Mouse (Mus musculus) heart, embryonic 11.5 days (tissue): ENCODE measurements around the gene Gm21954. TPM values are rescaled to one million over a fixed set of nuclear protein-coding genes. Genes with fewer than 3 reads are reported as not detected.
A peak's percentile ranks its signal among the peaks of the same experiment; 100 is the strongest.

Source experiments
- ATAC-seq: fragments of 200-750 bp; cut with Nextera tagmentation; replicated peaks from 2 replicates; pipeline ENCODE4 v1.8.0; 2017; ENCODE audit warnings: moderate library complexity; ENCODE audit not compliant: insufficient number of reproducible peaks, low FRiP score, low TSS enrichment
- H3K27ac ChIP-seq: fragments of 300-500 bp; sonication (generic); 2 replicates; pipeline ENCODE4 v1.5.1; 2014; ENCODE audit warnings: mild to moderate bottlenecking, low read depth, low read length
- H3K27me3 ChIP-seq: fragments of 300-500 bp; sonication (generic); 2 replicates; pipeline ENCODE4 v1.6.1; 2014; ENCODE audit warnings: mild to moderate bottlenecking, low read length, mixed read lengths; ENCODE audit not compliant: control insufficient read depth, insufficient read depth
- H3K36me3 ChIP-seq: fragments of 300-500 bp; sonication (generic); 2 replicates; pipeline ENCODE4 v1.6.1; 2014; ENCODE audit warnings: mild to moderate bottlenecking, low read length, moderate library complexity, mixed read lengths; ENCODE audit not compliant: control insufficient read depth, insufficient read depth
- H3K4me1 ChIP-seq: fragments of 300-500 bp; sonication (generic); 2 replicates; pipeline ENCODE4 v1.6.1; 2014; ENCODE audit warnings: low read length; ENCODE audit not compliant: control insufficient read depth, insufficient read depth
- H3K4me2 ChIP-seq: fragments of 300-500 bp; sonication (generic); 2 replicates; pipeline ENCODE4 v1.6.1; 2014; ENCODE audit warnings: mild to moderate bottlenecking, moderate library complexity
- H3K4me3 ChIP-seq: fragments of 300-500 bp; sonication (generic); 2 replicates; pipeline ENCODE4 v1.5.1; 2014; ENCODE audit warnings: low read depth, low read length
- H3K9ac ChIP-seq: fragments of 300-500 bp; sonication (generic); 2 replicates; pipeline ENCODE4 v1.6.1; 2014; ENCODE audit warnings: mild to moderate bottlenecking, low read depth, low read length, moderate library complexity
- H3K9me3 ChIP-seq: fragments of 300-500 bp; sonication (generic); replicated peaks from 2 replicates; pipeline ENCODE4 v1.6.1; 2016; ENCODE audit warnings: low read length; ENCODE audit not compliant: control insufficient read depth
- WGBS: fragments of 180-500 bp; shearing (Covaris S2); extraction: QIAGEN DNeasy Blood & Tissue Kit; methylation state at CpG from one replicate; pipeline ENCODE4 v1.1.7; 2014; ENCODE audit not compliant: insufficient replicate concordance; 5-methylcytosine and 5-hydroxymethylcytosine counted together
- polyA plus RNA-seq: library from polyadenylated mRNA; unstranded; fragments of >200 nt; fragmentation: Nextera tagmentation; extraction: Ambion mirVana; gene quantifications from 2 replicates; pipeline ENCODE4 v1.2.1, GENCODE M21; 2014

Gm21954 gene
- polyA plus RNA-seq, result not detected in 2 replicates

GRCm38 (mm10) chr3:55472110-55472509 is at the start of gene Gm21954:
Gm21954 (minus strand) TSS chr3:55472210.
- no peaks in the 10 kb centered on the region for H3K4me1 ChIP-seq
- H3K27me3 ChIP-seq, result no peaks in the 10 kb centered on the region
- H3K27ac ChIP-seq, result no peak within 1 kb of the TSS
- ATAC-seq, result no peak
- no peak within 1 kb of the TSS for H3K4me2 ChIP-seq
- no peaks in the 10 kb centered on the region for H3K36me3 ChIP-seq
- no peaks in the 10 kb centered on the region for H3K9me3 ChIP-seq
- no peak within 1 kb of the TSS for H3K9ac ChIP-seq
- H3K4me3 ChIP-seq, result no peak within 1 kb of the TSS
- 78% methylated on average over 2 of the region's 2 CpGs for WGBS

GRCm38 (mm10) chr3:55521776-55522175 is 49.8 kb upstream of the Gm21954 start:
- H3K36me3 ChIP-seq, result no peaks in the 10 kb centered on the region
- H3K4me2 ChIP-seq, result no peak overlapping the region
- H3K27me3 ChIP-seq, result no peaks in the 10 kb centered on the region
- WGBS, result 79% methylated on average over 8 of the region's 8 CpGs
- ATAC-seq, result no peak
- H3K4me1 ChIP-seq, result no peaks in the 10 kb centered on the region
- H3K9me3 ChIP-seq, result no peaks in the 10 kb centered on the region
- H3K9ac ChIP-seq, result no peak overlapping the region
- H3K4me3 ChIP-seq, result no peak overlapping the region
- no peak overlapping the region for H3K27ac ChIP-seq

GRCm38 (mm10) chr3:55520240-55521180 is 48.5 kb upstream of the Gm21954 start:
- no peak for ATAC-seq

GRCm38 (mm10) chr3:55517454-55518014 is 45.5 kb upstream of the Gm21954 start:
- Histone ChIP-seq H3K4me2 (0 out of 2 replicates have a peak overlapping the region, but pooled peaks have one; percentile 7), H3K27me3 (no peaks in the 10 kb centered on the region), H3K36me3 (no peaks in the 10 kb centered on the region), H3K4me3 (no peak overlapping the region), H3K27ac (no peak overlapping the region), H3K4me1 (no peaks in the 10 kb centered on the region), H3K9me3 (no peaks in the 10 kb centered on the region), H3K9ac (no peak overlapping the region)
- 58% methylated on average over 17 of the region's 17 CpGs for WGBS
- no peak for ATAC-seq

More at GRCm38 (mm10) chr3:55520240-55521180, 48.5 kb upstream of the Gm21954 start:
- no peak overlapping the region for H3K4me3 ChIP-seq
- H3K36me3 ChIP-seq, result no peaks in the 10 kb centered on the region
- no peaks in the 10 kb centered on the region for H3K4me1 ChIP-seq
- H3K9me3 ChIP-seq, result no peaks in the 10 kb centered on the region
- WGBS, result 28% methylated on average over 12 of the region's 12 CpGs
- H3K27ac ChIP-seq, result no peak overlapping the region
- no peak overlapping the region for H3K4me2 ChIP-seq
- H3K27me3 ChIP-seq, result no peaks in the 10 kb centered on the region
- H3K9ac ChIP-seq, result no peak overlapping the region

GRCm38 (mm10) chr3:55515966-55516365 is 44.0 kb upstream of the Gm21954 start:
- H3K4me3 ChIP-seq, result no peak overlapping the region
- H3K4me1 ChIP-seq, result no peaks in the 10 kb centered on the region
- H3K27ac ChIP-seq, result no peak overlapping the region
- no peaks in the 10 kb centered on the region for H3K36me3 ChIP-seq
- no peak for ATAC-seq
- no peak overlapping the region for H3K9ac ChIP-seq
- WGBS, result 80% methylated on average over 5 of the region's 5 CpGs
- H3K27me3 ChIP-seq, result no peaks in the 10 kb centered on the region
- no peak overlapping the region for H3K4me2 ChIP-seq
- H3K9me3 ChIP-seq, result no peaks in the 10 kb centered on the region

GRCm38 (mm10) chr3:55511658-55512057 is 39.6 kb upstream of the Gm21954 start:
- 55% methylated on average over 6 of the region's 6 CpGs for WGBS
- Histone ChIP-seq H3K9me3 (no peaks in the 10 kb centered on the region), H3K4me3 (no peak overlapping the region), H3K27ac (no peak overlapping the region), H3K9ac (no peak overlapping the region), H3K27me3 (no peaks in the 10 kb centered on the region), H3K4me1 (no peaks in the 10 kb centered on the region), H3K4me2 (no peak overlapping the region), H3K36me3 (no peaks in the 10 kb centered on the region)
- ATAC-seq, result no peak

GRCm38 (mm10) chr3:55510198-55510597 is 38.2 kb upstream of the Gm21954 start:
- Histone ChIP-seq H3K4me1 (no peaks in the 10 kb centered on the region), H3K9ac (no peak overlapping the region), H3K27ac (no peak overlapping the region), H3K9me3 (no peaks in the 10 kb centered on the region), H3K4me2 (no peak overlapping the region), H3K4me3 (no peak overlapping the region), H3K27me3 (no peaks in the 10 kb centered on the region), H3K36me3 (no peaks in the 10 kb centered on the region)
- 72% methylated on average over 7 of the region's 7 CpGs for WGBS
- no peak for ATAC-seq

GRCm38 (mm10) chr3:55499298-55499697 is 27.3 kb upstream of the Gm21954 start:
- Histone ChIP-seq H3K4me3 (no peak overlapping the region), H3K36me3 (no peaks in the 10 kb centered on the region), H3K4me1 (no peaks in the 10 kb centered on the region), H3K27me3 (no peaks in the 10 kb centered on the region), H3K4me2 (no peak overlapping the region), H3K27ac (no peak overlapping the region), H3K9me3 (no peaks in the 10 kb centered on the region), H3K9ac (no peak overlapping the region)
- 87% methylated on average over 7 of the region's 7 CpGs for WGBS
- no peak for ATAC-seq
